Mouse (Mus musculus): ENCODE results near the gene Krt15. TPM values are rescaled to one million over a fixed set of nuclear protein-coding genes. Genes with fewer than 3 reads are reported as not detected.

The Krt15 gene
- 622 and 677 TPM in 2 replicates for polyA plus RNA-seq (2012; rRNA removed)

DNA sequence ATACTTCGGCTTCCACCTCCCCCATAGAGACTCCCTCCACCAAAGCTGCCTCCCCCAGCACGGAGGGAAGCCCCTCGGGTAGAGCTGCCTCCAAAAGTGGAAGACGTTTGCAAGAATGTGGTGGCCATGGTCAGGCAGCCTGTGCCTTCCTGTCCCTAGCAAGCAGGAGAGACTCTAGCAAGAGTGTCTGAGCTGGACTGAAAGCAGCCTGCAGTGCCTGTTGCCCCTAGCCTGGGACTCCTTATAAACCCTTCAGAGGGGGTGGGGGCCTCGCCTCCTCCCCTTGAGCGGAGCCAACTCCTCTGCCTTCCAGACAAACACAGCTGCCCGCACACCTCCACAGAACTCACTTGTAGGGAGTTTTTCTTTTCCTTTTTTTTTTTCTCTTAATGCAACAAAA is at the start of gene Krt15:
Gene Krt15, minus strand, starts transcription at position 198 of the 400 bp plus-strand sequence.
- no peak for DNase-seq (ENCODE audit: low spot score)

DNA sequence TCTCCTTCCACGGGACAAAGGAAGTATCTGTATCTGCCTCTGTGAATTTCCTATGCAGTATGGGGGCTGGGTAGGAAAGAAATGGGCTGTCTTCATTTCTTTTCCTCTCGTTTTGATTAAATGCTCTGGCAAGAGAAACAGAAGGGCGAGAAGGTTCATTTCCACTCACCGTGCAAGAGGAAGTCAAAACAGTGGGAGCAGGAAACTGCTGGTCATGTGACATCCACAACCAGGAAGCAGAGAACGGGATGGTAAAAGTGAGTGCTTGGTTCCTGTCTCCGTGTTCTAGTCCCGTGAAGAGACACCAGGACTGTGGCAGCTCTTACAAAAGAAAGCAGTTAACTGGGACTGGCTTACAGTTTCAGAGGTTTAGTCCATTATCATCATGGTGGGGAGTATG is 46.0 kb upstream of the Krt15 start:
- DNase-seq (ENCODE audit: low spot score) = no peak

DNA sequence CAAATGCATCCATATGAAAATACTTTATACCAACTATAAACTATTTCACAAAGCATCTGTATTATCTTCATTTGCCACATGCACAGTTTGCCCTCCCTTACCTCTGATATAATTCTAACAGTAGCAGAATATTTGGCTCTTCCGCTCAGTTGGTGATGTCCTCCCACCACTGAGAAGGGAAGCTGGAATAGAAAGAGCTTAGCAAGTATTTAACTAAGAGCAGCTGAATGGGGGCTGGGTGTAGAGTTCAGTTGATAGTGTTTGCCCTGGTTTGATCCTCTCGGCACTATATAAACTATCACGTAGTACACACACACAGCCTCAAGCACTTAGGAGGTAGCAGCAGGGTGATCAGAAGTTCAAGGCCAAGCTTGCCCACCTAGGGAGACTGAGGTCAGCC is 43.5 kb upstream of the Krt15 start:
- DNase-seq (ENCODE audit: low spot score) = no peak

DNA sequence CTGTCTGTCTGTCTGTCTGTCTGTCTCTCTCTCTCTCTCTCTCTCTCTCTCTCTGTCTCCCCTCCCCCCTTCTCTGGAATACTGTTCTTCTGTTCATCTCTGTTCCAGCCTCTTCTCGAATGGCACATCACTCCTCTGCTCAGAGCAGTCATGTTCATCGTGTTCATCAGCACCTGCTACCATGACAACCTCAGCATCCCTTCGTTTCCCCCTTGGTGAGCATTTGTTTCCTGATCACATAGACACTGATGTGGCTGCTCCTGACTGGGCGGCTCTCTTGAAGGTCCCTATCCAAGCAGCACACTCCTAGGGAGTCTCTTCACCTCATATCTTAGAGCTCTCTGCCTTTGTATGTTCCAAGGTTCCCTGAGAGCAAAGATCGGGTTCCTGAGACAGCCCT is 42.6 kb upstream of the Krt15 start:
- DNase-seq (ENCODE audit: low spot score) = no peak

DNA sequence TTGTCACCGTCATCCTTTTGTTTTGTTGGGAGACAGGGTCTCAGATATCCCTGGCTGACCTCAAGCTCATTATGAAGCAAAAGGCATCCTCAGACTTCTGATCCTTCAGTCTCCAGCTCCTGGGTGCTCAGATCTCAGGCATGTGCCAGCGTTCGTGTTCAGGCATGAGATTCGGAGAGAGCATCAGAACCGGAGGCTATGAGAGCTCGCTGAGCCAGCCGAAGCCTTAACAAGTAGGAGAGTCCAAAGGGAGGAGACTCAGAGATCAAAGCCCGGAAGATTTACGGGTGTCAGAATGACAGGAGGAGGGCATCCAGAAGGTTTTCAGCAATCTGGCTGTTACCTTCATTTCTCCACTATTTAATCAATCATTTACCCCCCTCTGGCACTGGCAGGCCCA is 41.1 kb upstream of the Krt15 start:
- no peak for DNase-seq (ENCODE audit: low spot score)

DNA sequence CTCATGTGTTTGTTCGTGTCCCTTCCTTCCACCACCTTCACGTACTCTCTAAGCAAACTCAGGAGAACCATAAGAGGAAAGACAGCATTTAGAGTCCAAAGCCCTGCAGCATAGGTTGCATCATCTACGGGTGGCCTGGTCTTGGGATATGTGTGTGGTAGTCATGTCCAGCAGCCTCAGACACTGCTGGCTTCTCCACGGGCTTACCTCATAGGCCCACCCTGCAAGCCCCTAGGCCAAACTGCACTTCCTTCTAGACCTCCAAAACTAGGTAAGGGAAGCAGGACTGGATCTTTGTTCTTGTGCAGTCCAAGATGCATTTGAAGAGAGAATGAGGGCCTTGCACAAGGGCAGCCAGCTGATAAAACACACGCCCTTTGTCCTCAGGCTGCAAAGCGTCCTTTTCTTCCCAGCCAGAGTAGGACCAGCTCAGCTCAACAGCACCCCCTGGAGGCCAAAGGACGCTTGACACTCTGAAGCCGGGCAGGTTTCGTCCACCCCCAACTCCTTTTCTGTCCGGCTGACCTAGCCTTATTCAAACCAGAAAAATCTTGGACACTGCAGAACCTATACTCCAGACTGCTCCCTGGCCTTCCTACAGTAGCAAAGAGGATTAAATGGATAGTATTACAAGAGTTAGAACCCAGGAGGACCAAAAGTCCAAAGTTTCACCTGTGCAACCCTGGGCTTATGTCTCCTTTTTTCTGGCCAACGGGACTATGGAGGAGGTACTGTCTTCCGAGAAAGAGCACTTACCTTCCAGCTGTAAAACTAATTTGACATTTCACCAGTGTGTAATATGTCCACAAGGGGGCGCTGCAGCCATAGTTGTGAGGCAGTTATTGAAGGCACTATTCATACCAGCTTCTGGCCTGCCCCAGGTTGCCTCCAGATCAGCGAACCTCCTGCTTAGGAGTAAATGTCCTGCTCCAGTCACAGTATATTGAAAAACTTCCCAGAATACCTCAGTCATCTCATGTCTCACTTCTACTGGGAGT is 33.3 kb upstream of the Krt15 start:
- DNase-seq (ENCODE audit: low spot score) = peak; percentile 78

DNA sequence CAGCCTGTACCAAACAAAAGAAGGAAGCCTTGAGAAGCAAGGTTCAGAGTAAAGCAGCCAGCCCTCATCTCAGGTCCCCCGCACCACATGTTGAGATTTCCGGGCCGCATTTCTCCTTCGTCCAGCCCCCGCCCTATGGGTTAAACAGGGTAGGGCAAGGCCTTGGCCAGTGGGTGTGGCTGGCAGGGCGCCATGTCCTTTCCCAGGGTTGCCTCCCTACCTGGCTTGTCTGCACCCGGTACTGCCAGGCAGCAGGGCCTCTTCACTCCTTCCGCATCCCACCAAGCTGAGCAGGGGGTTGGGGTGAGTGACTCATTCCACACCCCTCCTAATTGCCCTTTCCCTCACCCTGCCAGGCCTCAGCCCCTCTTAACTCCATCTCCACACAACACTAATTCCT is 32.3 kb upstream of the Krt15 start:
- DNase-seq (ENCODE audit: low spot score) = peak; percentile 75

DNA sequence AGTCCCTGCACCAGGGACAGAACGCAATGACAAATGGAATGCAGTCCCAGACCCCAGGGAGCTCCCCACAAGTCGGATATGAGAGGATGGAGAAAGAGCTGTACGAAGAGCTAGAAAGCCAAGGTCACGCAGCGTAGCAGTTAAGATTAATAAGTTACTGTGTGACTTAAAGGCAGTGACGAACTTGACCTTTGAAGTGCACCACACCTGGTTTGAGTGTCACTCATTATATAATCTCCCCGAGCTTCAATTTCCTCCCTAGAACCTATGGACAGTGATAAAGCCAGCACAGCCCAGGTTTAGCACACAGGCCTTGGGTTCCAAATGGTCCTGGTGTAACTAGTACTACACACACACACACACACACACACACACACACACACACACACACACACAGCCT is 28.7 kb upstream of the Krt15 start:
- no peak for DNase-seq (ENCODE audit: low spot score)

DNA sequence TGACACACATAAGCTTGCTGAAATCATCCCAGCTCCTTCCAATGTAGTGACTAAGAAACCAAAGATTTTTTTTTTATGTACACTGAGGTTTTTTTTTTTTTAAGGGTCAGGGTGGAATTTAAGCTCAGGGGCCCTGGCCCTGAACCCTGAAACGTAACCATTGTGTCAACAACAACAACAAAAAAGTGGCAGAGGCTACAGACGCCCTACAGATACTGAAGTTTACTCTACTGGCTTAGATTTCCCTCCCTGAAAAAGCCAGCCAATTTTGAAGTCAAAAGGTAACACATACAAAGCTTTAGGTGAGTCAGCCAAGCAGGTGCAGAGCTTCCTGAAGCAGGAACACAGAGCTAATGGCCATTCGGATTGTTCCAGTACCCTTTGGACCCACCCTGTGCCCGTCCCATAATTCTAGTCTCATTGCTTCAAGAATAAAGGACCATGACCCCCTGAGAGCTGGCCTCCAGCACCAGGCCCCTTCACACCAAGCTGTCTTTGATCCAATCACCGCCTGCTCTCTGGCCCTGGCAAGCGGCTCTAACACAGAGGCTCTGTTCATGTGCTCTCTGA is 22.3 kb upstream of the Krt15 start:
- DNase-seq (ENCODE audit: low spot score) = no peak

DNA sequence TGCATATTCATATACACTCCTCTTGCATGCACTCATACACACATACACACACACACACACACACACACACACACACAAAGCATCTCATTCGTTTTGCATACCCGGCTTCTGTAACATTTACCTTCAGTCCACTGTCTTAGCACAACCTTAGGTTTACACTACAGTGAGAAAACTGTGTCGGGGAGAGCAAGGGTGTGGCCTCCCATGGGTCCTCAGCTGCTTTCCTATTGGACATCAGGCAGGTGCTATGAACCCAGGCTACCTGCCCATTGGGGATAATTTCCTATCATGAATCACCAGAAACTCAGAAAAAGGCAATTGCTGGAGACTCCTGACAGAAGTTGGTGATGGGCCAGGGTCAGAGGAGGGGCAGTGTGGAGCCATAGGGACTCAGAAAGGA is 21.6 kb upstream of the Krt15 start:
- no peak for DNase-seq (ENCODE audit: low spot score)

DNA sequence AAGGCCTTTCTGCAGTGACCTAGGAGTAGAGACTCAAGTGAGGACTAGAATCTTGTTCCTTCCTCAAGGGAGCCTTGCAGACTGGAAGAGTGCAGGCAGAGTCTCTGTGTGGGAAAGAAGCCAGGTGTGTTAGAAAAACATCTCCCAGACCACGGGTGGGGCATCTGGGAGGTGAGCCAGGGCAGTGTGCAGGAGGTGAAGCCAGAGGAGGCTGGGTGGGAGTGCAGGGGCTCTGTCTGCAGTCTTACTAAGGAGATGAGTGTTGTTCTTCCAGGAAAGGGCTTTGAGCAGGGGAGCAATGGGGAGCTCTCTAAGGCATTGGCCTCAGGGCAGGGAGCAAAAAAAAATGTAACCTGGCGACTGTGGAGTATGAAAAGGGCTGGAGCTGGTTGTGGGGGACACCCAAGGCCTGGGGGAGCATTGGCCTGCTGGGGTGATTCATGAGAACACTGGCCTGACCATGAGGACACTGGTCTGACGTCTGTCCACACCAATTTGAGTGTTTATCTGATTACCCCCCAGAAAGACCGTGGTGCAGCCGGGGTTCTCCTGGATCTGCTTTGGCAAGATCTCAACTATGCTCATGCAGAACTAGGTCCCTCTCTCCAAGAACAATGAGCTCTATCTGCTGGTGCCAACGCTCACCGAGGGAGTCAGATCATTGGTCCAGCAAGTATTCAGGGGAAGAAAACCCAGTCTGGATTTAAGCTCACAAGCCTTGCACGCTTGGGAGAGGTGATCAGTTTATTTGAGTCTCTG is 19.9 kb upstream of the Krt15 start:
- DNase-seq (ENCODE audit: low spot score) = no peak

DNA sequence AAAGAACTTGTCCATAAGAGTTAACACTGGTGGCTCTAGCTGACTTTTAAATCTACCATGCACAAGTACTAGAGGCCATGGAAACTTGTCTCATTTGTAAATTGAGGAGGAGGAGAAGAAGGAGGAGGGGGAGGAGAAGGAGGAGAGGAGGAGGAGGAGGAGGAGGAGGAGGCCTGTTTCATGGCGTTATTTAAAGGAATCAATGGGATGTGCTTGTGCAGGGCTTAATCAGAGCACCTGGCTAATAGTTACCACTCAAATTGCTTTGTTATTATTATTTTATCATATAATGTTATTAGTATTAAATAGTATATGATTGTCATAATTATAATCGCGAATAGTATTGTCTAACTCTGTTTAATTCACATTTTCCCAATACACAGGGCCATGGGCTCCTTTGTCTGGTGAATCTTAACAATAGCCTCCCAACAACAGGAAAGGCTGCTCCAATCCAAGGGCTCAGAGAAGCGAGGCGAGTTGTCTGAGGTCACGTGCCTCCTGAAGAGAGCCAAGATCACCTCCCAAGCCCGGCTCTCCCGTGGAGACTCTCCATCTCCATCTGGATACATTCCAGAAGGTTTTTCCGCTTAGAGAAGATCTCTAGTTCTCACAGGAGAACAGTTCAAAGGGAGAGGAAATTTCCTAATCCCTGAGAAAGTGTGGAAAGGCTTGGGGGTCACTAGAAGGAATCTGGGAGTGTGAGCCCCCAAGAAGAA is 13.0 kb upstream of the Krt15 start, which contains the start of gene Krt19:
Gene Krt19, minus strand, starts transcription at position 51 of the 716 bp plus-strand sequence.
- no peak for DNase-seq (ENCODE audit: low spot score)

DNA sequence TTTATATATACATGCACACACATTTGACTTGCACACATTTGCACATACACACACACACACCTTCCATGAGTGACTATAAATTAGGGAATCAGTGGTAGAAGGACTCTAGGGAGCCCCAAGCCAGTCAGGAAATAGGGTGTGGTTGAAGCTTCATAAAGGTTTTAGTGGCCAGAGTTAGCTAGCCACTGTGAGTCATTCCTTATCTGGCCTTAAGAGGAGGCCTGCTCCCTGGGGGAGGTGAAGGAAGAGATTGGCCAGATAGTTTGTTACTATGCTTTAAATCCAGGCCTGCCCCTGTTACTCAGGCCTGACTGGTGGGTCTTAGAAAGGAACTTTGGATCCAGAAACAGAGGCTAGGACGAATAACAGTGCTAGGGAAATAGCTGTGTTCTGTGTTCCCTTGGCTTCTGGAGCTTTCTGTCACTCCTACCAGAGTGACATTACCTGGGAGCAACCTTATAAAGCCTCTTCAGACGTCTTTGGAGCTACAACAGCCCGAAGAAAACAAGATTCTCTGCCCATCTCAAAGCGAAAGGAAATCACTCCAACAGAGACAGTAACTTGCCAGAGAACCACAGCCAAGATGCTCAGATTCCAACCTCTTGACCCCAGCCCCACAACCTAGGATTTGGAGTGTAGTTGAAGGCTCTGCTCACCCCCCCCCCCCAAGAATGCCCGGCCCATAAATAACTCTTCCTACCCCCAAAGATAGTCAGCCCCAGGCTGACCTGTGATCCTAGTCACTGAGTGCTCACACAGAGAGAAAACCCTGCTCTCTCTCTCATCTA is 12.0 kb upstream of the Krt15 start:
- DNase-seq (ENCODE audit: low spot score) = no peak

DNA sequence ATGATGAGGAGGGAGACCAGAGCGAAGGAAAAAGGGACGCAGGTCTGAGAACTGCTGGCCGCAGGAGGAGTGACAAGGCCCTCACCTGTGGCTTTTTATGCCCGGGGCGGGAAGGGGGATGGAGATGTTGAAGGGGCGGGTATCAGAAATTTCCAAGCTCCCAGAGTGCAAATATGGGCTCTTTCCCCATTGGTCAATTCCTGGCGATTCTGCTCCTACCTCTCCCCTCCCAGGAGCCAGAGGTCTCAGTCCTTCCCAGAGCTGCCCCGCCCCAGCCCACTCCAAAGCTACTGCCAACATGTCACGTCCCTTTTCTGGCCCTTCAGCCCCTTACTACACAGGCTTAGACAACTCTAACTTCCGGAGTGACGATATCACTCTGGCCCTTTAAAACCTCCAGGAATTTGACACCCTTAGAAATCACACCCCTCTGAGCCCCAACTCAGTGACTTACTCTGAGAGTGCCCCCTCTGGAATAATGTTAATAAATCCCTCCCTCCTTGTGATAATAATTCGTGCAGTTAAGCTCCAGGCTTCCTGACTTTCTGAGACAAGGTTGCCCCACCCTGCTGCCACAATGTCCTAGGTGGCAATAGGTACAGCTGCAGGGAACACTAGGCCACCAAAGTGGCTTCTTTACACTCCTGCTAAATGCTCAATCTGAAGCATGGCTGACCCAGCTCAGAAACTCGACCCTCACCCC is 10.3 kb upstream of the Krt15 start:
- peak; percentile 70 for DNase-seq (ENCODE audit: low spot score)

DNA sequence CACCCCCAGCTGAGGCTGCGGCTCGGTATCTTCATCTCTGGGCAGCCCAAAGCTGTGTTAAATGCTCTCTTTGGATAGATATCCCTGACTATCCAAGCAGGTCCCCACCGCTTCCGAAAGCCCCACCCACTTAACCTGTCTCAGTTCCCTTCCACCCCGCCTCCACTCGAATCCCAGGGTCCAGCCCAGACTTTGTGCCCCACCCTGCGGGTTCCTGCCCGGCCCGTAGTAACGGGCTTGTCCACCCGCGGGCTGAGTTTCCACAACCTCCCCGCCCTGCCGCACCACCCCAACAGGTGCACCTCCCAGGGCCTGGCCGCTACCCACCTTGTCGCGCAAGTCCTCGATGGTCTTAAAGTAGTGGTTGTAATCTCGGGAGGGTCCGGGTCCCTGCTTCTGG is 9.4 kb upstream of the Krt15 start:
- peak; percentile 67 for DNase-seq (ENCODE audit: low spot score)

DNA sequence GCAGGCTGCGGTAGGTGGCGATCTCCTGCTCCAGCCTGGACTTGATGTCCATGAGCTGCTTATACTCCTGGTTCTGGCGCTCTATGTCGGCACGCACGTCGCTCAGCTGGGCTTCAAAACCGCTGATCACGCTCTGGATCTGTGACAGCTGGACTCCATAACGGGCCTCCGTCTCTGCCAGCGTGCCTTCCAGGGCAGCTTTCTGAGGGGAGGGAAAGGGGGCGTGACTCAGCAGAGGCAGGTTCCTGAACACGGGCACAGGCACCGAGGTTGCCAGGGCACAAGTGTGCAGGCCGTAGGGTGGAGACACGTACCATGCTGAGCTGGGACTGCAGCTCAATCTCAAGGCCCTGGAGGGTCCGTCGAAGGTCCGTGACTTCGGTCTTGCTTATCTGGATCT is 5.2 kb upstream of the Krt15 start:
- DNase-seq (ENCODE audit: low spot score) = no peak

DNA sequence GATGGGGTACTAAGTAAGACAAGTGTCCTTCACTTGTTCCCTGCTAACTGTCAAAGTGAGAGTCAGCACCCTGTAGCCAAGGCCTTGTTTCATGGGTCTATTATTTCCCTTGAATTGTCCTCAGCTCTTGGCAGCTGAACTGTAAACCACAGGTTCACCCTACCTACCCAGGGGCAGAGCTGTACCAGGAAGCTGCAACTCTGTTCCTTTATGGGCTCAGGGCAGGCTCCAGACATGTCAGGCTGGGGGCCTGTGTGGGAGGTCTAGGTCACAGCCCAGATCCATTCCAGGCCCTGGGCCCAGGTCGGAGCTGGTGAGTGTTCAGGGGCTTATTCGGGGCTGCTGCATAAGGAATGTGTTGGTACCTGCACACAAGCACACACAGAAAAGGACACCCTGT is 3.7 kb upstream of the Krt15 start:
- DNase-seq (ENCODE audit: low spot score) = no peak

DNA sequence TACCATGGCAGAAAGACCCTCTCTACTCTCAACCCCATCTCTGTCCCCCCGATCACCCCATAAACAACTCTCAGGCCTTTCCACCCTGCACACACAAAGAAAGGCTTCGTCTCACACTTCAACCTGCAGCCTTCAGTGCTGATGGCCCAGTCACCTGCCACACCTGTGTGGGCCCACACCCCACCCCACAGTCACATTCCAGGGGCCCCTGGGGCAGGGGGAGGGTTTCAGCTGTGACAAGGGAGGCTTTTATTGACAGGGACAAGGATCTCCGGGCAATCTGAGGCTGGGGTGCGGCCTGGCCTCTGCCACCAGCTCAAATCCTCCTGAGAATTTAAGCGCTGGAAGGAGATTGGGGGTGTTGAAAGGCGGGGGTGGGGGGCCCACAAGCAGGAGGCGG is 3.1 kb upstream of the Krt15 start:
- DNase-seq (ENCODE audit: low spot score) = no peak

DNA sequence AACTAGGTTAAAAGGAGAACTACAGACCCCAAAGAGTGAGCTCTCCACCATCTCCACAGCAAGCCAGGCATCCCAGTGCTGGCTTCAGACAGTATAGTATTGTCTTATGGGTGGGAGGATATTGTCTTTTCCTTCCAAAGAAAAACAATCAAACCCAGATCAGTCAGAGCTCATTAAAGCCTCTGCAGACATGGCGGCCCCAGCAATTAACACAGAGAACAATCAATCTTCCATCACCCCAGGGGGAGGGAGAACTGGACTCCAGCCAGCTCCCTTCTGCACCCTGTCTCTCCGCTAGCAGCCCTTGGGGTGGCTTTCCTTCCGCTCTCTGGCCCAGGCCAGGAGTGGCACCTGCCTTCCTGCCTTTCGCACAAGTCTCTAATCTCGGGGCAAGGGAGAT is 2.0 kb upstream of the Krt15 start:
- DNase-seq (ENCODE audit: low spot score) = no peak

DNA sequence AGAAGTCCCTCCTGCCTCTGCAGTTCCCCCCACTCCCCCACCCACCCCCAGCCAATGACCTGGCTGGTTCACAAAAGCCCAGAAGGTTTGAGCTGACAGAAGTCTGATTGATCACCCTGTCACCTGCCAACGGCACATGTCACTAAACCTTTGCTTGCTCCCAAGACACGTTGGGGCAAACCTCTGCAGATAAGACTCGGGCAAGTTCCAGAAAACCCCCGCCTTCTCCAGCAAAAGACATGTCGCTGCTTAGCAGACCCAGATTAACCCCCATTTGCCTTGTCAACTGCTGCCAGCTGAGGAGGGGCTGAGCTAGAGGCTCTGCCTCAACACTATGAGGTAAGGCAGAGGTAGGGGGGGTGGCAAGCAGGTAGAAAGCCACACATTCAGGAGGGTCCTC is 831 bp upstream of the Krt15 start:
- DNase-seq (ENCODE audit: low spot score) = no peak

Measured in urinary bladder, adult 2 months (tissue).